Comparison of ENCODE assay signal across 9 mouse cellular contexts in genomic region chr16:43980110-43980609, GRCm38 (mm10). TPM values are rescaled to one million over a fixed set of nuclear protein-coding genes. Genes with fewer than 3 reads are reported as not detected.
DNase-seq lines count a peak whose midpoint lies in the region; ATAC-seq and TF ChIP-seq lines count a peak whose summit lies in the region.
"Had no signal": no experiment of that assay in that cellular context is flagged by ENCODE, and none has a peak within 500 bp of the region (broad histone marks: within the 10 kb centered on the region; RNA-seq: fewer than 3 reads in every experiment).

No protein-coding gene starts in this region.

- no peak overlapping the region for H3K27ac ChIP-seq in limb, embryonic 12.5 days
- H3K27ac ChIP-seq in stomach, postnatal 0 days (replicated peaks), result no peak overlapping the region
- H3K27ac ChIP-seq: macrophage had no signal

- no peak for ATAC-seq in erythroblast, adult 5-6 weeks (replicated peaks; ENCODE audit: low FRiP score, poor library complexity, severe bottlenecking)
- ATAC-seq in limb, embryonic 12.5 days (ENCODE audit: insufficient number of reproducible peaks, insufficient read depth, low FRiP score, low TSS enrichment, low read depth), result no peak
- ATAC-seq in stomach, postnatal 0 days (ENCODE audit: low FRiP score, low TSS enrichment), result no peak

- H3K4me1 ChIP-seq in erythroblast, embryonic 14.5 days (ENCODE audit: control insufficient read depth), result peaks cover 11% of the 10 kb centered on the region
- peaks cover 9% of the 10 kb centered on the region; the same call in 1 of the 2 replicates for H3K4me1 ChIP-seq in limb, embryonic 12.5 days (replicated peaks)
- no peaks in the 10 kb centered on the region for H3K4me1 ChIP-seq in stomach, postnatal 0 days (replicated peaks; ENCODE audit: control insufficient read depth, insufficient read depth)

- no peaks in the 10 kb centered on the region for H3K36me3 ChIP-seq in erythroblast, embryonic 14.5 days (ENCODE audit: control insufficient read depth)
- no peaks in the 10 kb centered on the region for H3K36me3 ChIP-seq in limb, embryonic 12.5 days
- no peaks in the 10 kb centered on the region for H3K36me3 ChIP-seq in stomach, postnatal 0 days (ENCODE audit: control insufficient read depth, insufficient read depth, low read length)

- H3K9me3 ChIP-seq in erythroblast, embryonic 14.5 days (ENCODE audit: control insufficient read depth, low read length), result no peaks in the 10 kb centered on the region
- no peaks in the 10 kb centered on the region for H3K9me3 ChIP-seq in limb, embryonic 12.5 days
- no peaks in the 10 kb centered on the region for H3K9me3 ChIP-seq in stomach, postnatal 0 days (ENCODE audit: control insufficient read depth, low read length)

- WGBS in limb, embryonic 12.5 days, result 27% methylated on average over 9 of the region's 9 CpGs
- 25% methylated on average over 9 of the region's 9 CpGs for WGBS in stomach, postnatal 0 days

- intact Hi-C loops in left cerebral cortex, postnatal 25 days (cut with DNase I), result no loop called here

- peak overlapping the region; percentile 65 for H3K9ac ChIP-seq in limb, embryonic 12.5 days (replicated peaks)
- H3K9ac ChIP-seq in stomach, postnatal 0 days (ENCODE audit: low read length), result peak overlapping the region; percentile 70

- peak overlapping the region; percentile 66 for H3K4me3 ChIP-seq in erythroblast, embryonic 14.5 days (replicated peaks)
- H3K4me3 ChIP-seq in limb, embryonic 12.5 days (replicated peaks), result peak overlapping the region; percentile 68
- H3K4me3 ChIP-seq in stomach, postnatal 0 days (ENCODE audit: low read depth, low read length), result peak overlapping the region; percentile 78

- peak; percentile 24 for DNase-seq in urinary bladder, postnatal 25 days (ENCODE audit: low spot score)
- no peak for DNase-seq in urinary bladder, postnatal 36 days (ENCODE audit: low spot score in 2 of 2)
- DNase-seq in stomach, postnatal 0 days (ENCODE audit: low spot score), result no peak
- DNase-seq in left cerebral cortex, postnatal 25 days (ENCODE audit: low spot score in 2 of 2), result no peak
- DNase-seq in urinary bladder, adult 2 months (ENCODE audit: low spot score), result no peak

- no peak for TF ChIP-seq CTCF in stomach, postnatal 0 days (IDR thresholded peaks at IDR 0.05; ENCODE audit: low read depth)

- H3K4me2 ChIP-seq in limb, embryonic 12.5 days, result peak overlapping the region; percentile 100
- peak overlapping the region; percentile 99 for H3K4me2 ChIP-seq in stomach, postnatal 0 days (replicated peaks; ENCODE audit: low read depth)

- TF ChIP-seq EP300 in stomach, postnatal 0 days (optimal IDR thresholded peaks at IDR 0.05), result no peak

- H3K27me3 ChIP-seq in erythroblast, embryonic 14.5 days (ENCODE audit: control insufficient read depth), result peaks cover 23% of the 10 kb centered on the region
- H3K27me3 ChIP-seq in limb, embryonic 12.5 days, result peaks cover 23% of the 10 kb centered on the region
- no peaks in the 10 kb centered on the region for H3K27me3 ChIP-seq in stomach, postnatal 0 days (ENCODE audit: control insufficient read depth, insufficient read depth, low read length)

RNA-seq across cellular contexts. Expression of gene Zdhhc23, which starts 0.6 kb away (rescaled TPM):
- 0.01 TPM in 1 of 2 replicates, not detected in the other for polyA plus RNA-seq in erythroblast, embryonic 14.5 days (2012)
- total RNA-seq in erythroblast, adult 5-6 weeks (2015; ENCODE audit: low replicate concordance), result 0.19 and 0.21 TPM in 2 replicates
- total RNA-seq in erythroblast, adult 5-6 weeks (2017; ENCODE audit: low replicate concordance), result 0.26 TPM in 1 of 2 replicates, not detected in the other
- polyA plus RNA-seq in limb, embryonic 12.5 days (2016; fragmentation: Nextera tagmentation; extraction: Ambion mirVana), result 0.77 and 0.83 TPM in 2 replicates
- polyA plus RNA-seq in stomach, postnatal 0 days (2015; fragmentation: Nextera tagmentation; extraction: Ambion mirVana), result 2.4 and 2.5 TPM in 2 replicates
- total RNA-seq in left cerebral cortex, postnatal 25 days (2021), result 10 to 100 TPM; 27.0 to 28.5 TPM
- 1.3 and 1.9 TPM in 2 replicates for polyA plus RNA-seq in urinary bladder, adult 2 months (2012; rRNA removed)

RNA-seq across cellular contexts. Expression of gene Qtrt2, which starts 53.6 kb away (rescaled TPM):
- polyA plus RNA-seq in erythroblast, embryonic 14.5 days (2012), result 0.04 TPM in 1 of 2 replicates, not detected in the other
- 2.1 and 4.8 TPM in 2 replicates for total RNA-seq in erythroblast, adult 5-6 weeks (2015; ENCODE audit: low replicate concordance)
- total RNA-seq in erythroblast, adult 5-6 weeks (2017; ENCODE audit: low replicate concordance), result 5.5 and 7.5 TPM in 2 replicates
- polyA plus RNA-seq in limb, embryonic 12.5 days (2016; fragmentation: Nextera tagmentation; extraction: Ambion mirVana), result 32.1 and 37.7 TPM in 2 replicates
- 10.9 and 11.0 TPM in 2 replicates for polyA plus RNA-seq in stomach, postnatal 0 days (2015; fragmentation: Nextera tagmentation; extraction: Ambion mirVana)
- total RNA-seq in left cerebral cortex, postnatal 25 days (2021), result 10 to 100 TPM; 27.0 to 33.1 TPM
- 27.9 and 31.9 TPM in 2 replicates for polyA plus RNA-seq in urinary bladder, adult 2 months (2012; rRNA removed)

Comparison
In these comparisons a context has a peak if more than half of its experiments do, and no peak if none do; other contexts are left out.
1. RNA of gene Qtrt2, which starts 53.6 kb away (polyA plus RNA-seq): 32.1 to 37.7 TPM in limb, embryonic 12.5 days, 27.9 to 31.9 TPM in urinary bladder, adult 2 months and 10.9 to 11.0 TPM in stomach, postnatal 0 days; 0.04 TPM in erythroblast, embryonic 14.5 days; every median in the first group is over 10 times any median in the second.
2. Peak in every context shown above with its lines, with median percentiles within 50 percentile points of each other: H3K4me3 ChIP-seq.